Mouse (Mus musculus): ENCODE results near the gene Arl5a. TPM values are rescaled to one million over a fixed set of nuclear protein-coding genes. Genes with fewer than 3 reads are reported as not detected.

The Arl5a gene
- polyA plus RNA-seq, 1 experiment from 2014 or later, result 22.0 TPM

DNA sequence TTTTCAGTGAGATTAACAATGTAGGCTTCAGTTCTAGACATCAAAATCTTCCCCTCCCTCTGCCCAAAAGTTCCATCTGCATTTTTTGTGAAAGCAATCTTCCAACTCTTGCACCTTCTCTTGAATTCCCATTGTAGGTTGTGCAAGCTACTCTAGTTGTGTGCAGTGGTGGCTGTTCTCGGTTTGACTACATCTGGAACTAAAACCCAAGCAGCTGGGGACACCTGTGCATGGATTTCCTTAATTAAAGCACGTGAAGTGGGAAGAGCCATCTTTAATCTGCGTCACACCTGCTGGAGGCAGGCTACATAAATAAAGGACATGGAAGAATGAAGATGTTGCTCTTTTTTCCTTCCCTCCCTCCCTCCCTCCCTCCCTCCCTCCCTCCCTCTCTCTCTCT, 34.7 kb downstream of the Arl5a start:
- 68% methylated on average over 3 of the region's 3 CpGs for WGBS
- Histone ChIP-seq H3K36me3 (ENCODE audit: insufficient read depth, low read length) (no peaks in the 10 kb centered on the region), H3K27ac (ENCODE audit: low read length) (no peak overlapping the region), H3K4me2 (replicated peaks; ENCODE audit: low read depth, low read length) (no peak overlapping the region), H3K4me3 (ENCODE audit: low read depth, low read length) (no peak overlapping the region), H3K9ac (replicated peaks; ENCODE audit: low read depth) (no peak overlapping the region), H3K27me3 (replicated peaks; ENCODE audit: insufficient read depth, low read length) (no peaks in the 10 kb centered on the region), H3K4me1 (ENCODE audit: insufficient read depth, low read depth, low read length) (no peaks in the 10 kb centered on the region), H3K9me3 (ENCODE audit: low read length) (no peaks in the 10 kb centered on the region)
- ATAC-seq (no peak), DNase-seq (ENCODE audit: low spot score) (no peak)
- TF ChIP-seq EP300 (IDR thresholded peaks at IDR 0.05) (no peak), CTCF (IDR thresholded peaks at IDR 0.05) (no peak)

DNA sequence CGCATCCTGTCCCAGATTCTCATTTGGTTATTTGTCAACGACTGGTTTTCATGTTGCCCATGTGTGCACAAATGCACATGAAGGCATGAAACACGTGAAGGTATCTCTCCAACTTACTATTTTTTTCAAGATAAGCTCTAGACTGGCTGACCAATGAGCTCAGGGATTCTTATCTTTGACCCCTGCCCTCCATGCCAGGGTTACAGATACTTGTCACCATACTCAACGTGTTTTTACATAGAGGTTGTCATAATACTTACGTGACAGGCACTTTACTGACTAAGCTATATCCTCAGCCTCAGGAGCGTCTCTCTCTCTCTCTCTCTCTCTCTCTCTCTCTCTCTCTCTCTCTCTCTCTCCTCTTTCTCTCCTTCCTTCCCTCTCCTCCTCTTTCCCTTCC, 38.2 kb downstream of the Arl5a start:
- Histone ChIP-seq H3K9me3 (ENCODE audit: low read length) (no peaks in the 10 kb centered on the region), H3K9ac (replicated peaks; ENCODE audit: low read depth) (no peak overlapping the region), H3K4me2 (replicated peaks; ENCODE audit: low read depth, low read length) (no peak overlapping the region), H3K4me1 (ENCODE audit: insufficient read depth, low read depth, low read length) (no peaks in the 10 kb centered on the region), H3K27ac (ENCODE audit: low read length) (no peak overlapping the region), H3K4me3 (ENCODE audit: low read depth, low read length) (no peak overlapping the region), H3K27me3 (replicated peaks; ENCODE audit: insufficient read depth, low read length) (no peaks in the 10 kb centered on the region), H3K36me3 (ENCODE audit: insufficient read depth, low read length) (no peaks in the 10 kb centered on the region)
- ATAC-seq (no peak), DNase-seq (ENCODE audit: low spot score) (no peak)
- TF ChIP-seq CTCF (IDR thresholded peaks at IDR 0.05) (no peak), EP300 (IDR thresholded peaks at IDR 0.05) (no peak)
- 41% methylated on average over 6 of the region's 6 CpGs for WGBS

DNA sequence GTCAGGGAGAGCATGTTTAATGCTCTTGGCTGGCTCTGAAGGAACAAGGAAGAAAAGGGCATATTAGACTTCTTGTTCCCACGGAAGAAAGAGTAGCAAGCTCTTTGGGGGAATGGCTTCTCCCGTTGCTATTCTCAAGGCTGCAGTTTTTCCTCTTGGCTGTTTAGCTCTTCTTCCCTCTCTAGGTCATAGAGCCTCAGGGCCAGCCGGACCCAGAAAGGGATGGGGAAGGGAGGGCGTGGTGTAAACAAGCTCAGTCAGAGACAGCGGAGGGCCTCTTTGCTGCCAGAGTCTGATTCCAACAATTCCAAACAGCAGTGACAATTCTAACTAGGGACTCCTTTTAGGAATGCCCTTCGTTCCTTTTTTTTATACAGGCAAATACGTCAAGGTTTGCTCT, 38.7 kb downstream of the Arl5a start:
- H3K27ac ChIP-seq (ENCODE audit: low read length), result peak overlapping the region; percentile 59
- whole genome bisulfite sequencing, result 21% methylated on average over 7 of the region's 7 CpGs
- peak; percentile 62 for DNase-seq (ENCODE audit: low spot score)

DNA sequence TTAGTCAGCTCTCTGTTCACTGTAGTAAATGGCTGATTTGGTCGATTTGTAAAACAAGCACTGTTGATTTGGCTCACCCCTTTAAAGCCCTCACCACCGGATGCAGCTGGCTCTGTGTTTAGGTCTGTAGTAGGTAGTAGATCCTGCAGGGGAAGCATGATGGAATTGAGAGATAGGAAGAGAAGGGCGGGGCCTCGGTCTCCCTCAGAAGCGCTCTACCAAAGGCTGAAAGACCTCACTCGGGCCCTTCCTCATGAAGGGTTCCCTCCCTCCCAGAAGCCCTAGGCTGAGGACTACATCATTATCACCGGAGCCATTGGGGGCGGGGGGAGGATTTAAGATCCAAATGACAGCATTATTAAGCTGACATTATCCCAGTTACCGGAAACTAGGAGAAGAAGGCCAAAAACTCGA, 45.8 kb downstream of the Arl5a start:
- Histone ChIP-seq H3K4me1 (ENCODE audit: insufficient read depth, low read depth, low read length) (no peaks in the 10 kb centered on the region), H3K9ac (replicated peaks; ENCODE audit: low read depth) (no peak overlapping the region), H3K4me2 (replicated peaks; ENCODE audit: low read depth, low read length) (no peak overlapping the region), H3K9me3 (ENCODE audit: low read length) (no peaks in the 10 kb centered on the region), H3K27me3 (replicated peaks; ENCODE audit: insufficient read depth, low read length) (no peaks in the 10 kb centered on the region), H3K36me3 (ENCODE audit: insufficient read depth, low read length) (no peaks in the 10 kb centered on the region), H3K27ac (ENCODE audit: low read length) (0 out of 2 replicates have a peak overlapping the region, but pooled peaks have one; percentile 32), H3K4me3 (ENCODE audit: low read depth, low read length) (no peak overlapping the region)
- ATAC-seq, result peak; percentile 94
- peak; percentile 71 for DNase-seq (ENCODE audit: low spot score)
- WGBS, result 47% methylated on average over 10 of the region's 10 CpGs
- TF ChIP-seq CTCF (IDR thresholded peaks at IDR 0.05) (no peak), EP300 (IDR thresholded peaks at IDR 0.05) (peak; percentile 90)

More for the DNA sequence above, 38.7 kb downstream of the Arl5a start:
- Histone ChIP-seq H3K4me2 (replicated peaks; ENCODE audit: low read depth, low read length) (peak overlapping the region; percentile 25; the same call in 1 of the 2 replicates), H3K9me3 (ENCODE audit: low read length) (no peaks in the 10 kb centered on the region), H3K27me3 (replicated peaks; ENCODE audit: insufficient read depth, low read length) (no peaks in the 10 kb centered on the region), H3K9ac (replicated peaks; ENCODE audit: low read depth) (no peak overlapping the region), H3K36me3 (ENCODE audit: insufficient read depth, low read length) (no peaks in the 10 kb centered on the region), H3K4me1 (ENCODE audit: insufficient read depth, low read depth, low read length) (no peaks in the 10 kb centered on the region), H3K4me3 (ENCODE audit: low read depth, low read length) (no peak overlapping the region)
- ATAC-seq, result peak; percentile 77
- no peak for TF ChIP-seq EP300 (IDR thresholded peaks at IDR 0.05)
- TF ChIP-seq CTCF (IDR thresholded peaks at IDR 0.05), result no peak

DNA sequence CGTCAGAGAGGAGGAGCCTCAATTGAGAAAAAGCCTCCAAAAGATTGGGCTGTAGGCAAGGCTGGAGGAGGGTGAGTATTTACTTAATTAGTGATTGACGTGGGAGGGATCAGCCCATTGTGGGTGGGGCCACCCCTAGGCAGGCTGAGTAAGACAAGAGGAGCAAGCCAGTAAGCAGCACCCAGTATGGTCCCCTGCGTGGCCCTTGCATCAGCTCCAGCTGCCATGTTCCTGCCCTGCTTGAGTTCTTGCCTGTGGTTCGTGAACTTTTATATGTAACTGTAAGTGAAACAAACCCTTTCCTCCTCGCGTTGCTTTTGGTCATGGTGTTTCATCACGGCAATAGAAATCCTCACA, 46.3 kb downstream of the Arl5a start, which contains the start of gene Neb:
TSS of gene Neb (minus strand) at position 27 of the 357 bp plus-strand sequence.
- Histone ChIP-seq H3K9ac (replicated peaks; ENCODE audit: low read depth) (no peak within 1 kb of the TSS), H3K27ac (ENCODE audit: low read length) (peak within 1 kb of the TSS; percentile 32; the same call in 1 of the 2 replicates), H3K36me3 (ENCODE audit: insufficient read depth, low read length) (no peaks in the 10 kb centered on the region), H3K27me3 (replicated peaks; ENCODE audit: insufficient read depth, low read length) (no peaks in the 10 kb centered on the region), H3K9me3 (ENCODE audit: low read length) (no peaks in the 10 kb centered on the region), H3K4me3 (ENCODE audit: low read depth, low read length) (no peak within 1 kb of the TSS), H3K4me1 (ENCODE audit: insufficient read depth, low read depth, low read length) (no peaks in the 10 kb centered on the region), H3K4me2 (replicated peaks; ENCODE audit: low read depth, low read length) (no peak within 1 kb of the TSS)
- 47% methylated on average over 7 of the region's 7 CpGs for WGBS
- DNase-seq (ENCODE audit: low spot score) (peak; percentile 40), ATAC-seq (peak; percentile 79)
- TF ChIP-seq EP300 (IDR thresholded peaks at IDR 0.05) (no peak), CTCF (IDR thresholded peaks at IDR 0.05) (no peak)

DNA sequence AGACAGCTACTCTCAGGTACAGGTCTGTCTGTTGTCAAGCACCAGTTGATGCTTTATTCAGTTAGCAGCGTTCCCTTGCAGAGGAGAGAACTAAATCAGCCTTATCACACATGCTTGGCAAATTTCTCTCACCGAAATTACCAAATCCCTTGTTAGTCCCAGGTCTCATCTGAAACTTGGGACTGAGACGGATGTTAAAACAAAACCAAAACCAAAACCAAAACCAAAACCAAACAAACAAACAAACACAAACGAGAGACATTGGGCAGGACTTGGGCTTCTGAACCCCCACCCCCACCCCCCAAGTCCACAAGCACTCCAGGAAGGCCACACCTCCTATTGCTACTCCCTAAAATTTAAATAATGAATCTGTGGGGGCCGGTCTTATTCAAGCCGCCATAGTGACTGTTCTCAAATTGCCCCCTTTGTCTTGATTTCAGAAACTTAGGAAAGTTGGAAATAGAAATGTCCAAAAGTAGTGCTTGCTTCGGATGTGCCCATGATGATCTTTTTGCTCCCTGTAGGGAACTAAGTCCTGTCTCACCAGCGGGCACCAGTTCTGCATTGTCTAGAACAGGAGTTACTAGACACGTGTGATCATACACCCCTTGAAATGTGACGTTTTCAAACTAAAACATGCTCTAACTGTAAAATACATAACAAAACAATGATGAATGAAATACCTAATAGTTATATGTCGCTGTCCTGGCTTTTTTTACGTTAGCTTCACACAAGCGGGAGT, 46.8 kb downstream of the Arl5a start:
- no peak overlapping the region for H3K4me2 ChIP-seq (replicated peaks; ENCODE audit: low read depth, low read length)
- DNase-seq (ENCODE audit: low spot score) (no peak), ATAC-seq (no peak)
- 58% methylated on average over 13 of the region's 13 CpGs for WGBS
- no peak overlapping the region for H3K9ac ChIP-seq (replicated peaks; ENCODE audit: low read depth)
- no peaks in the 10 kb centered on the region for H3K36me3 ChIP-seq (ENCODE audit: insufficient read depth, low read length)
- H3K9me3 ChIP-seq (ENCODE audit: low read length), result no peaks in the 10 kb centered on the region
- TF ChIP-seq CTCF (IDR thresholded peaks at IDR 0.05) (no peak), EP300 (IDR thresholded peaks at IDR 0.05) (no peak)
- no peak overlapping the region for H3K27ac ChIP-seq (ENCODE audit: low read length)
- no peaks in the 10 kb centered on the region for H3K27me3 ChIP-seq (replicated peaks; ENCODE audit: insufficient read depth, low read length)
- peaks cover 5% of the 10 kb centered on the region; the same call in 1 of the 2 replicates for H3K4me1 ChIP-seq (ENCODE audit: insufficient read depth, low read depth, low read length)
- H3K4me3 ChIP-seq (ENCODE audit: low read depth, low read length), result no peak overlapping the region
